Mouse (Mus musculus): ENCODE results near the gene Atxn10. TPM values are rescaled to one million over a fixed set of nuclear protein-coding genes. Genes with fewer than 3 reads are reported as not detected.

Atxn10 gene
- polyA plus RNA-seq, 1 experiment from 2014 or later: 323 TPM

DNA sequence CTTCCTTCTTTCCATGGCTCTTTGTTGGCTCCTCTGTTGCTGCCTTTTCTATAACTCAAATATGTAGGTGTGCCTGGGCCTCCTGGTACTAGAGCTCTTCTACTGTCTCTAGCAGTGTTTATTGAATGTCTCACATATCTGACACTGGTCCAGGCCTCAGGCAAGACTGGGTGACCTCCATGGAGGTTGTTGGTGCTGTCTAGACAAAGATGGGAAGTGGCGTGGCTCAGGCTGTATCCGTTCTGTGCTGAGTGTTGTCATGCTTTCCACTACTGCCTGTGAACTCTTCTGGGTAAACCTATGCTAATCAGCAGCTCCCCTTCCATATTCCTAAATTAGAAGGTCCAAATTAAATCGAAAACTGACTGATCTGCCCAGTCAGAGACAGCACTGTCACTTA lies 106.5 kb downstream of the Atxn10 start:
- no peak overlapping the region for H3K4me2 ChIP-seq (ENCODE audit: low read depth, low read length)
- H3K27me3 ChIP-seq (ENCODE audit: control insufficient read depth, insufficient read depth, low read depth, low read length): no peaks in the 10 kb centered on the region
- peaks cover 18% of the 10 kb centered on the region; the same call in 1 of the 2 replicates for H3K36me3 ChIP-seq (ENCODE audit: control insufficient read depth, insufficient read depth, low read length)
- no peak overlapping the region for H3K4me3 ChIP-seq (ENCODE audit: low read length)
- ATAC-seq (ENCODE audit: low read depth): no peak
- WGBS: 83% methylated on average over 3 of the region's 3 CpGs
- H3K4me1 ChIP-seq (replicated peaks; ENCODE audit: control insufficient read depth, insufficient read depth, low read length): no peaks in the 10 kb centered on the region
- H3K9me3 ChIP-seq (ENCODE audit: control insufficient read depth, low read length): no peaks in the 10 kb centered on the region
- no peak overlapping the region for H3K27ac ChIP-seq (ENCODE audit: low read length)
- H3K9ac ChIP-seq (ENCODE audit: low read length): no peak overlapping the region

DNA sequence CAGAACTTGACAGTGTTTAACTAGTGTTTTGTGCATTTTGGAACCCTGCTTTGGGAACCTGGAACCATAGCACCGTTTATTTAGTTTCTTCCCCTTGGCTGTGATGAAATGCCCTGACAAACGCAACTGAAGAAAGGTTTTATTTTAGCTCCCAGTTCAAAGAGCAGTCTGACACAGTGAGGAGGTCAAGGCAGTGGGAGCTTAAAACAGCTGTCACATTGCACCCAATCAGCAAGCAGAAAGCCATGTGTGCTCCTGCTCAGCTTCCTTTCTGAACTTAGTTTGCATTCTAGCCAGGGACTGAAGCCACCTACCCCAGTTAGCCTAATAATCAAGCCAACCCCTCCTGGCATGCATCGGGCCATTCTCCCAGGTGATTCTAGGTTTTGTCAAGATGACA lies 110.6 kb downstream of the Atxn10 start:
- 67% methylated on average over 3 of the region's 3 CpGs for WGBS
- H3K9me3 ChIP-seq (ENCODE audit: control insufficient read depth, low read length): no peaks in the 10 kb centered on the region
- peaks cover 8% of the 10 kb centered on the region; the same call in 1 of the 2 replicates for H3K36me3 ChIP-seq (ENCODE audit: control insufficient read depth, insufficient read depth, low read length)
- H3K27me3 ChIP-seq (ENCODE audit: control insufficient read depth, insufficient read depth, low read depth, low read length): no peaks in the 10 kb centered on the region
- no peaks in the 10 kb centered on the region for H3K4me1 ChIP-seq (replicated peaks; ENCODE audit: control insufficient read depth, insufficient read depth, low read length)
- no peak for ATAC-seq (ENCODE audit: low read depth)
- H3K4me2 ChIP-seq (ENCODE audit: low read depth, low read length): no peak overlapping the region
- H3K9ac ChIP-seq (ENCODE audit: low read length): no peak overlapping the region
- H3K27ac ChIP-seq (ENCODE audit: low read length): no peak overlapping the region
- H3K4me3 ChIP-seq (ENCODE audit: low read length): no peak overlapping the region

DNA sequence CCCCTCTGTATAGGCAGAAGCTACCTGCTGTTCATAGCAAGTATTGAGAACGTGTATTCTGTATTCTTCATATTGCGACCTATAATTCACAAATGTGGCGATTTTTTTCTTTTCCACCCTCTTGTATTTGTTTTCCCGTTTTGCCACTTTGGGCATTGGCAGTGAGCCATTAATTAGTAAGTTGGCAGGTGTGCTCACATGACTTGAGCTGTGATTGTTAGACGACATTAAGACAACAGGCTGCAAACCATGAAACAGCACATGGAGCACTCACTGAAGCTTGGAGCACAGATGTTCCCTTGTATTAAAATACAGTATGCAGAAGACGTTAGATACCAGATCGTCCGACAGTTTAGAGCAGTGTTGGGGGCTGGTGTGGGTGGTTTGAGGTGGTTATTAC lies 120.8 kb downstream of the Atxn10 start:
- peaks cover 40% of the 10 kb centered on the region for H3K4me1 ChIP-seq (replicated peaks; ENCODE audit: control insufficient read depth, insufficient read depth, low read length)
- H3K4me2 ChIP-seq (ENCODE audit: low read depth, low read length): no peak overlapping the region
- H3K27ac ChIP-seq (ENCODE audit: low read length): no peak overlapping the region
- H3K27me3 ChIP-seq (ENCODE audit: control insufficient read depth, insufficient read depth, low read depth, low read length): no peaks in the 10 kb centered on the region
- H3K36me3 ChIP-seq (ENCODE audit: control insufficient read depth, insufficient read depth, low read length): peaks cover 4% of the 10 kb centered on the region
- WGBS: 58% methylated on average over 8 of the region's 8 CpGs
- H3K9me3 ChIP-seq (ENCODE audit: control insufficient read depth, low read length): no peaks in the 10 kb centered on the region
- no peak for ATAC-seq (ENCODE audit: low read depth)
- H3K9ac ChIP-seq (ENCODE audit: low read length): no peak overlapping the region
- no peak overlapping the region for H3K4me3 ChIP-seq (ENCODE audit: low read length)

DNA sequence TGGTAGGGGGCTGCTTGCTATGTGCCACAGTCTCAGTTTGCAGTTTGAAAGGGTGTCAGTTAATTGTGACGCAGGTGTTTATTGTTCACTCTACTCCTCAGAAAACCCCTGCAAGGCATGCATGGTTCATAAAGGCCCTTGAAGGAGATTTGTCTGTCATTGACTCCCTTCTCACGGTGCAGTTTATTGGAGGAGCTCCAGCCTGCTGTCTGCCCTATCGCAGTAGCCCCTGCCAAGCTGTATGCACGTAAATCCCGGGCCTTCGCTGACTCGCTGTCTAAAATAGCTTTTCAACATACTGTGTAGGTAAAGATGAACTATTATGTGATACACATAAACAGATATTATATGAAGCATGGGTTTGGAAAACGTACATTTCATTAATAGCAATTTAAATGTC lies 121.8 kb downstream of the Atxn10 start:
- no peak overlapping the region for H3K9ac ChIP-seq (ENCODE audit: low read length)
- H3K4me3 ChIP-seq (ENCODE audit: low read length): no peak overlapping the region
- peaks cover 40% of the 10 kb centered on the region for H3K4me1 ChIP-seq (replicated peaks; ENCODE audit: control insufficient read depth, insufficient read depth, low read length)
- H3K36me3 ChIP-seq (ENCODE audit: control insufficient read depth, insufficient read depth, low read length): peaks cover 8% of the 10 kb centered on the region
- ATAC-seq (ENCODE audit: low read depth): no peak
- no peaks in the 10 kb centered on the region for H3K9me3 ChIP-seq (ENCODE audit: control insufficient read depth, low read length)
- H3K27ac ChIP-seq (ENCODE audit: low read length): peak overlapping the region; percentile 72
- H3K4me2 ChIP-seq (ENCODE audit: low read depth, low read length): no peak overlapping the region
- 50% methylated on average over 8 of the region's 8 CpGs for WGBS
- H3K27me3 ChIP-seq (ENCODE audit: control insufficient read depth, insufficient read depth, low read depth, low read length): no peaks in the 10 kb centered on the region

DNA sequence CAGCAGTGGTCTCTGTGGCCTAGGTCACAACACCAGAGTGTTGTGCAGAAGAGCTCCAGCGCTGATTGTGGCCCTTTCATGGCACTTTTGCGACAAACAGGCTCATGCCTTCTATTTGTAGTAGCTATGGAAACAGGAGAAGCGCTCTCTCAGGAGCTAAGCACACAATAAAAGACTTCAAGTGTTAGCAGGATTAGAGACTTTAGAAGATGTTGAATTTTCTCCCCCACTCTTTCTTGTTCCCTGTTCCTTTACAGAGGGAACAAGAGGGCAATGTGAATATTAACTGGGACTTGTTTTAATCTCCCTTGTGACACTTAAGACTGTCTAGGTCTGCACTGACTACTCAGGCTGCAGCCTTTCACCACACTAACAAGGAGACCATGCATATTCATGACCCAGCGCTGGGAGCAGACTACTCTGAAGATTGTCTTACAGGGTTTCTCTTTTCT lies 122.6 kb downstream of the Atxn10 start:
- Histone ChIP-seq H3K4me1 (replicated peaks; ENCODE audit: control insufficient read depth, insufficient read depth, low read length) (peaks cover 40% of the 10 kb centered on the region), H3K9ac (ENCODE audit: low read length) (no peak overlapping the region), H3K4me2 (ENCODE audit: low read depth, low read length) (peak overlapping the region; percentile 11; the same call in 1 of the 2 replicates), H3K9me3 (ENCODE audit: control insufficient read depth, low read length) (no peaks in the 10 kb centered on the region), H3K27me3 (ENCODE audit: control insufficient read depth, insufficient read depth, low read depth, low read length) (no peaks in the 10 kb centered on the region), H3K27ac (ENCODE audit: low read length) (peak overlapping the region; percentile 85), H3K36me3 (ENCODE audit: control insufficient read depth, insufficient read depth, low read length) (peaks cover 10% of the 10 kb centered on the region), H3K4me3 (ENCODE audit: low read length) (no peak overlapping the region)
- ATAC-seq (ENCODE audit: low read depth): peak; percentile 85
- WGBS: 41% methylated on average over 4 of the region's 4 CpGs

DNA sequence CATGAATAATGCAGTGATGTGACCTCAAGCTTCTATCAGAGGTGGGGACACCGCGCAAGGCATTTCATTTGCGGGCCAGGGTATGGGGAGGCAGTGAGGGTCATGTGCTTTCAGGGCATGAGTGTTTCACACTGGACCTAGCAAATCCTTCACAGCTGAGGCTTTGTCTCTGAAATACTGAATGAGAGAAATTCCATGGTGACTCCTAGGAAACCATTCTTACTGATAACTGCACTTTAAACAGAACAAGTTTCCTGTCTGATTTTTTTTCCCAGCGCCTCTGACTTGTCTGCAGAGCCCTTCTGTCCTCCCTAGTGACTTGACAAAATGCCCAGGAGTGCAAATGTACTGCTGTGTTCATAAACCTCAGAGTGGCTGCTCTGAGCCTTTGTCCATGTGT lies 125.5 kb downstream of the Atxn10 start:
- Histone ChIP-seq H3K4me3 (ENCODE audit: low read length) (no peak overlapping the region), H3K9ac (ENCODE audit: low read length) (no peak overlapping the region), H3K4me1 (replicated peaks; ENCODE audit: control insufficient read depth, insufficient read depth, low read length) (peaks cover 31% of the 10 kb centered on the region), H3K9me3 (ENCODE audit: control insufficient read depth, low read length) (no peaks in the 10 kb centered on the region), H3K27ac (ENCODE audit: low read length) (peak overlapping the region; percentile 43), H3K36me3 (ENCODE audit: control insufficient read depth, insufficient read depth, low read length) (peaks cover 20% of the 10 kb centered on the region), H3K27me3 (ENCODE audit: control insufficient read depth, insufficient read depth, low read depth, low read length) (no peaks in the 10 kb centered on the region), H3K4me2 (ENCODE audit: low read depth, low read length) (no peak overlapping the region)
- WGBS: 45% methylated on average over 4 of the region's 4 CpGs
- 0 out of 2 replicates have a peak, but pooled peaks have one; percentile 18 for ATAC-seq (ENCODE audit: low read depth)

DNA sequence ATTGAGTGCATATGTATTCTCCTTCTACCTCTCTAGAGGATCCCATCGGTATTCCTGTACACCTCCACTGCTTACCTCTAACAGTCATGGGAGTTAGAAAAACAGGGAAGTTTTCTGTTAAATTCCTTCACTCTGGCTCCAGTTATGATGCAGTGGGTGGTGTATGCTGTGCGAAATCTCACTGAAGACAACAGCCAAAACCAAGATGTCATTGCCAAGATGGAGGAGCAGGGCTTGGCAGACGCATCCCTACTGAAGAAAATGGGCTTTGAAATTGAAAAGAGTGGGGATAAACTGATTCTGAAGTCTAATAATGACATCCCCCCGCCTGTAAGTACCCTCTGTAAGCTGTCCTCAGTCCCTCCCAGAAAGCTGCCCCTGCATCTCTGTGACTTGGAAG lies 126.1 kb downstream of the Atxn10 start:
- H3K36me3 ChIP-seq (ENCODE audit: control insufficient read depth, insufficient read depth, low read length): peaks cover 19% of the 10 kb centered on the region
- no peaks in the 10 kb centered on the region for H3K27me3 ChIP-seq (ENCODE audit: control insufficient read depth, insufficient read depth, low read depth, low read length)

DNA sequence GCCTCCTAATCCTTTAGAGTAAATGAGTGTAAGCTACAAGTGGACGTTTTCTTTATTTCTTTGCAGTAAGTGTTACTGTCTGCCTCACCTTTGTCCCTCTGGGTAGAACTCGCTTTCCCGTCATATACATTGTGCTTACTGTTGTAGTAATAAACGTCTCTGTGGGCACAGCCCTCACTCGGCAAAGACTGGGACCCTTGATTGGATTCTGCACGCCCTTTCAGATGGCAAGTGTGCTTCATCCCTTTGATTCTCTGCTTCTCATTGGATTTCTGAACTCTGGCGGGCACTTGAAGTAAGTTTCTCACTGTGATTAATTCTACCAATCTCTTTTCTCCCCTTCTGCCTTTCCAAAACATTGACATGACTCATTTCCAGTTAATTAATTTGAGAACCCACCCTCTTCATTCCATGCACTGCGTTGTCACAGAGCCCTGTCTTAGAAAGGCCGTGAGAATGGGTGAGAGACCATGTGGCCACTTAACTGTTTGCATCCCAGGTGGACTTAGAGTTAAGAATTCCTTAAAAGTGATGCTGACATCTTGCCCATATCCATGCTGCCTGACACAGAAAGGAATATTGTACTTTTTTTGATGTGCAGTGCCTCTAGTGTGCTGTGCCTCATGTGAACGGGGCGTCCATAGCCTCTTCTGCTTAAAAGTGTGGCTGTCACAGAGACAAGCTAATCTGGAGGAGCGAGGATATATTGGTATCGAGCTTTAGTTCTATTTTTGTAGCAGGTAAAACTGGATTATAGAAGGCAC lies 127.2 kb downstream of the Atxn10 start:
- Histone ChIP-seq H3K9me3 (ENCODE audit: control insufficient read depth, low read length) (no peaks in the 10 kb centered on the region), H3K4me3 (ENCODE audit: low read length) (no peak overlapping the region), H3K27ac (ENCODE audit: low read length) (no peak overlapping the region), H3K9ac (ENCODE audit: low read length) (no peak overlapping the region), H3K36me3 (ENCODE audit: control insufficient read depth, insufficient read depth, low read length) (peaks cover 21% of the 10 kb centered on the region), H3K4me1 (replicated peaks; ENCODE audit: control insufficient read depth, insufficient read depth, low read length) (peaks cover 20% of the 10 kb centered on the region), H3K4me2 (ENCODE audit: low read depth, low read length) (no peak overlapping the region), H3K27me3 (ENCODE audit: control insufficient read depth, insufficient read depth, low read depth, low read length) (no peaks in the 10 kb centered on the region)
- no peak for ATAC-seq (ENCODE audit: low read depth)
- 71% methylated on average over 13 of the region's 13 CpGs for WGBS

More for the DNA sequence above, 126.1 kb downstream of the Atxn10 start:
- no peak overlapping the region for H3K4me2 ChIP-seq (ENCODE audit: low read depth, low read length)
- no peaks in the 10 kb centered on the region for H3K9me3 ChIP-seq (ENCODE audit: control insufficient read depth, low read length)
- no peak overlapping the region for H3K4me3 ChIP-seq (ENCODE audit: low read length)
- H3K9ac ChIP-seq (ENCODE audit: low read length): no peak overlapping the region
- no peak for ATAC-seq (ENCODE audit: low read depth)
- 76% methylated on average over 4 of the region's 4 CpGs for WGBS
- peak overlapping the region; percentile 40; the same call in 1 of the 2 replicates for H3K27ac ChIP-seq (ENCODE audit: low read length)
- H3K4me1 ChIP-seq (replicated peaks; ENCODE audit: control insufficient read depth, insufficient read depth, low read length): peaks cover 25% of the 10 kb centered on the region

DNA sequence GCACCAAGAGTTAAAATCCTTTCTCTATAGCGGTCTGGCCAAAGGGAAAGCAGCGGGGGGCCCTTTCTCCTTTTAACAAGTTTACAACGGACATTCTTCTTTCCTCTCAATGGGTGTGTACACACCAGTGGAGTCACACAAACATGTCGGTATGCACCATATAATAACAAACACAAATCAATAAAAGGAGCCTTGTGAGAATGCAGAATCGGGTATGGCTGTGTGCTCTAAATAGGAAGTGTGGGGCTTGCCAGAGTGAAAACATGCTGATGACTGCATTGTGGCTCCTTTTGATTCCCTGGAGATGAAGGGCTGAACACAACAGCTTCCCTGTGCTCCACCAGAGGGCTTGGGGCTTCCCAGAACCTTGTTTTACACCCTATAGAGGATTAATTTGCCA lies 128.1 kb downstream of the Atxn10 start:
- no peak for ATAC-seq (ENCODE audit: low read depth)
- no peaks in the 10 kb centered on the region for H3K9me3 ChIP-seq (ENCODE audit: control insufficient read depth, low read length)
- WGBS: 32% methylated on average over 5 of the region's 5 CpGs
- H3K4me1 ChIP-seq (replicated peaks; ENCODE audit: control insufficient read depth, insufficient read depth, low read length): peaks cover 24% of the 10 kb centered on the region
- H3K4me2 ChIP-seq (ENCODE audit: low read depth, low read length): no peak overlapping the region
- H3K4me3 ChIP-seq (ENCODE audit: low read length): no peak overlapping the region
- H3K27ac ChIP-seq (ENCODE audit: low read length): no peak overlapping the region
- H3K36me3 ChIP-seq (ENCODE audit: control insufficient read depth, insufficient read depth, low read length): peaks cover 26% of the 10 kb centered on the region
- no peaks in the 10 kb centered on the region for H3K27me3 ChIP-seq (ENCODE audit: control insufficient read depth, insufficient read depth, low read depth, low read length)
- H3K9ac ChIP-seq (ENCODE audit: low read length): no peak overlapping the region

Measured in lung, embryonic 16.5 days (tissue).